Mouse (Mus musculus): ENCODE results near the gene Samd5. TPM values are rescaled to one million over a fixed set of nuclear protein-coding genes. Genes with fewer than 3 reads are reported as not detected.

The Samd5 gene
- polyA plus RNA-seq, 1 experiment from 2014 or later, result 3.1 TPM

DNA sequence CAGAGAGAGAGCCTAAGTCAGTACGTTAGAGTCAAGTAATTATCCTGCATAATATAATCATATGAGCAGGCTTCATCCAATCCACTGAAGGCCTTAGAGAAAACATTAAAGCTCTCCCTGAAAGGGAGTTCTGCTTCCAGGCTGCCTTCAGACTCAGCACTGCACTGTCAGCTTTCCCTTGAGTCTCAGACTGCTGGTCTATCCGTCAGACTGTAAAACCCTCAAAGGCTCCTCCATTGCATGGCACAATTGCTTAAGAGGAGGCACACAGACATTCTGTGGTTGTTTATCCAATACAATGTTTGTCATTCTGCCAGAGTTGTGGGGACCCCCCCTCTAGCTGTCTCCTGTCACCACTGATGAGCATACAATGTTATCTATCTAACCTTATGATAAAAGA is 26.5 kb downstream of the Samd5 start:
- Histone ChIP-seq H3K4me2 (ENCODE audit: low read length) (no peak overlapping the region), H3K9me3 (ENCODE audit: control insufficient read depth, low read length) (no peaks in the 10 kb centered on the region), H3K27me3 (ENCODE audit: control insufficient read depth, insufficient read depth, low read length) (no peaks in the 10 kb centered on the region), H3K4me1 (ENCODE audit: control insufficient read depth in 2 of 2, insufficient read depth in 2 of 2, low read length in 2 of 2) (peaks cover 3 to 12% of the 10 kb centered on the region in 2 experiments), H3K27ac (replicated peaks in 1 of 2; ENCODE audit: control insufficient read depth in 1 of 2, insufficient read depth in 1 of 2, low read depth in 2 of 2, low read length in 2 of 2) (no peak overlapping the region), H3K4me3 (ENCODE audit: control insufficient read depth in 1 of 2, insufficient read depth in 1 of 2, low read depth in 1 of 2, low read length in 2 of 2) (no peak overlapping the region), H3K36me3 (ENCODE audit: control insufficient read depth, insufficient read depth, low read length) (no peaks in the 10 kb centered on the region), H3K9ac (ENCODE audit: low read length) (no peak overlapping the region)
- WGBS, result 42% methylated on average over 2 of the region's 2 CpGs
- ATAC-seq (ENCODE audit: insufficient number of reproducible peaks, insufficient read depth, low FRiP score, low read depth), result no peak

DNA sequence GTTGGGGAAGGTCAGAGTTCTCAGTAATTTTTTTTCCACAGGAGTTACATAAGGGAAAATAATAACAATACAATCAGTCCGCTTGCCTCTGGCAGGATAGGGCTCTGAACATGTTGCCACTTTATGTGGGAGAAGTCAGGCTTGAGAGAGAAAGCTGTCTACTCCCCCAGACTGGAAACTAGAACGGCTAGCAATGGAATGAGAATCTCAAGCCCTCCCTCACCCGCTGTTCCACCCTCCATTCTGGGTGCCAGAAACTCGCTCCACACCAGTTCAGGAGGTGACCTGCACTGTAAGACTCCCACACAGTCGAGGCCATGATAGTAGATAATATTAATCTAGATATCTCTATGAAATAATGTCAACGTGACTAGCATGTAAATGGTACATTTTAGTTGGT is 27.3 kb downstream of the Samd5 start:
- ATAC-seq (ENCODE audit: insufficient number of reproducible peaks, insufficient read depth, low FRiP score, low read depth), result no peak
- Histone ChIP-seq H3K27me3 (ENCODE audit: control insufficient read depth, insufficient read depth, low read length) (no peaks in the 10 kb centered on the region), H3K4me1 (ENCODE audit: control insufficient read depth in 2 of 2, insufficient read depth in 2 of 2, low read length in 2 of 2) (peaks cover 5 to 18% of the 10 kb centered on the region in 2 experiments), H3K4me2 (ENCODE audit: low read length) (no peak overlapping the region), H3K9ac (ENCODE audit: low read length) (no peak overlapping the region), H3K36me3 (ENCODE audit: control insufficient read depth, insufficient read depth, low read length) (no peaks in the 10 kb centered on the region), H3K27ac (replicated peaks in 1 of 2; ENCODE audit: control insufficient read depth in 1 of 2, insufficient read depth in 1 of 2, low read depth in 2 of 2, low read length in 2 of 2) (no peak overlapping the region), H3K9me3 (ENCODE audit: control insufficient read depth, low read length) (no peaks in the 10 kb centered on the region), H3K4me3 (ENCODE audit: control insufficient read depth in 1 of 2, insufficient read depth in 1 of 2, low read depth in 1 of 2, low read length in 2 of 2) (no peak overlapping the region)
- 64% methylated on average over 6 of the region's 6 CpGs for WGBS

GRCm38 (mm10) chr10:9646391-9646790 is 28.6 kb downstream of the Samd5 start:
- 78% methylated on average over 3 of the region's 3 CpGs for WGBS
- no peak for ATAC-seq (ENCODE audit: insufficient number of reproducible peaks, insufficient read depth, low FRiP score, low read depth)

DNA sequence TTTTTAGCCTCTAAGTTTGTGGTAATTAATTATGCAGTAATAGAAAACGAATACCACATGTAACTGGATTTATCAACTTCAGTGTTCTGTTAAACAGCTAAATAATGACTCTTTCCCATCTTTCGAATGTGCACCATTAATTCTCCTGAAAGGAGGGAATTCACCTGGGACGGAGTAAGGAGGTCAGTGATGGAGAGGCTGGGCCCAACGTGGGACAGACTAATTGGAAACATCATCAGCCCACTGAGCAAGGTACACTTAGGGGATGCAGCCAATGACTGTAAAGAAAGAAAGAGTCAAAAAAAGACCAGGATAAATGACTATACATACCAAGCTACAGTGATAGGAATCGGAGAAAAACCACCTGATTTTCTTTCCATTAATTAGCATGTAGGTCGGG is 31.5 kb downstream of the Samd5 start:
- Histone ChIP-seq H3K4me1 (ENCODE audit: control insufficient read depth in 2 of 2, insufficient read depth in 2 of 2, low read length in 2 of 2) (peaks cover 8 to 38% of the 10 kb centered on the region in 2 experiments), H3K9ac (ENCODE audit: low read length) (no peak overlapping the region), H3K27ac (replicated peaks in 1 of 2; ENCODE audit: control insufficient read depth in 1 of 2, insufficient read depth in 1 of 2, low read depth in 2 of 2, low read length in 2 of 2) (no peak overlapping the region), H3K9me3 (ENCODE audit: control insufficient read depth, low read length) (no peaks in the 10 kb centered on the region), H3K4me3 (ENCODE audit: control insufficient read depth in 1 of 2, insufficient read depth in 1 of 2, low read depth in 1 of 2, low read length in 2 of 2) (no peak overlapping the region), H3K4me2 (ENCODE audit: low read length) (no peak overlapping the region), H3K27me3 (ENCODE audit: control insufficient read depth, insufficient read depth, low read length) (no peaks in the 10 kb centered on the region), H3K36me3 (ENCODE audit: control insufficient read depth, insufficient read depth, low read length) (no peaks in the 10 kb centered on the region)
- 78% methylated on average over 6 of the region's 6 CpGs for WGBS
- no peak for ATAC-seq (ENCODE audit: insufficient number of reproducible peaks, insufficient read depth, low FRiP score, low read depth)

More at GRCm38 (mm10) chr10:9646391-9646790, 28.6 kb downstream of the Samd5 start:
- H3K9ac ChIP-seq (ENCODE audit: low read length), result no peak overlapping the region
- H3K9me3 ChIP-seq (ENCODE audit: control insufficient read depth, low read length), result no peaks in the 10 kb centered on the region
- H3K27me3 ChIP-seq (ENCODE audit: control insufficient read depth, insufficient read depth, low read length), result no peaks in the 10 kb centered on the region
- no peak overlapping the region for H3K4me2 ChIP-seq (ENCODE audit: low read length)
- no peak overlapping the region for H3K27ac ChIP-seq (replicated peaks in 1 of 2; ENCODE audit: control insufficient read depth in 1 of 2, insufficient read depth in 1 of 2, low read depth in 2 of 2, low read length in 2 of 2)
- no peak overlapping the region for H3K4me3 ChIP-seq (ENCODE audit: control insufficient read depth in 1 of 2, insufficient read depth in 1 of 2, low read depth in 1 of 2, low read length in 2 of 2)
- peaks cover 6 to 29% of the 10 kb centered on the region in 2 experiments for H3K4me1 ChIP-seq (ENCODE audit: control insufficient read depth in 2 of 2, insufficient read depth in 2 of 2, low read length in 2 of 2)
- no peaks in the 10 kb centered on the region for H3K36me3 ChIP-seq (ENCODE audit: control insufficient read depth, insufficient read depth, low read length)

GRCm38 (mm10) chr10:9642077-9642476 is 32.9 kb downstream of the Samd5 start:
- no peak overlapping the region for H3K4me2 ChIP-seq (ENCODE audit: low read length)
- ATAC-seq (ENCODE audit: insufficient number of reproducible peaks, insufficient read depth, low FRiP score, low read depth), result no peak
- H3K27me3 ChIP-seq (ENCODE audit: control insufficient read depth, insufficient read depth, low read length), result no peaks in the 10 kb centered on the region
- H3K27ac ChIP-seq (replicated peaks in 1 of 2; ENCODE audit: control insufficient read depth in 1 of 2, insufficient read depth in 1 of 2, low read depth in 2 of 2, low read length in 2 of 2), result no peak overlapping the region
- no peaks in the 10 kb centered on the region for H3K36me3 ChIP-seq (ENCODE audit: control insufficient read depth, insufficient read depth, low read length)
- no peak overlapping the region for H3K4me3 ChIP-seq (ENCODE audit: control insufficient read depth in 1 of 2, insufficient read depth in 1 of 2, low read depth in 1 of 2, low read length in 2 of 2)
- 41% methylated on average over 4 of the region's 4 CpGs for WGBS
- no peaks in the 10 kb centered on the region for H3K9me3 ChIP-seq (ENCODE audit: control insufficient read depth, low read length)
- peaks cover 5 to 36% of the 10 kb centered on the region in 2 experiments for H3K4me1 ChIP-seq (ENCODE audit: control insufficient read depth in 2 of 2, insufficient read depth in 2 of 2, low read length in 2 of 2)
- no peak overlapping the region for H3K9ac ChIP-seq (ENCODE audit: low read length)

DNA sequence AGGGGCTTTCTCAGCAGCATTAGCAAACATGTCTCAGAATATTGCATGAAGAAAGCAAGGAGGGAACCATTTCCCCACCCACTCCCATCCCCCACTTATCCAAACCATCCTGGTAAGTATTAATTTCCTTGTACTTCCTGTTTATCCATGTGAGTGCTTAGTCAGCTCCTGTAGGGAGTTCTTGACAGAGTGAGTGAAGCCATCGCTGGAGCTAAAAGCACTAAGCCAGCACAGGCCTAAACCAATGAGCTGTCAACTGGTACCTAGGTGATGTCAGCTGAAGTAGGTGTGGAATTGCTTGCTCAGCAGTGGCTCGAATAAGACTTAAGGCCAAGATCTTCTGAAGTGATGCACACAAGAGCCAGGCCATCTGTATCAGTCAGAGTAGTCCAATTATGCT is 34.3 kb downstream of the Samd5 start:
- H3K36me3 ChIP-seq (ENCODE audit: control insufficient read depth, insufficient read depth, low read length), result no peaks in the 10 kb centered on the region
- H3K27ac ChIP-seq (replicated peaks in 1 of 2; ENCODE audit: control insufficient read depth in 1 of 2, insufficient read depth in 1 of 2, low read depth in 2 of 2, low read length in 2 of 2), result peak overlapping the region in 1 of 2 experiments; percentile 41; a peak in 1 of 4 replicates
- H3K4me1 ChIP-seq (ENCODE audit: control insufficient read depth in 2 of 2, insufficient read depth in 2 of 2, low read length in 2 of 2), result peaks cover 6 to 36% of the 10 kb centered on the region in 2 experiments
- H3K4me3 ChIP-seq (ENCODE audit: control insufficient read depth in 1 of 2, insufficient read depth in 1 of 2, low read depth in 1 of 2, low read length in 2 of 2), result no peak overlapping the region
- 43% methylated on average over 2 of the region's 2 CpGs for WGBS
- no peak overlapping the region for H3K4me2 ChIP-seq (ENCODE audit: low read length)
- H3K9ac ChIP-seq (ENCODE audit: low read length), result no peak overlapping the region
- no peaks in the 10 kb centered on the region for H3K9me3 ChIP-seq (ENCODE audit: control insufficient read depth, low read length)
- no peaks in the 10 kb centered on the region for H3K27me3 ChIP-seq (ENCODE audit: control insufficient read depth, insufficient read depth, low read length)
- ATAC-seq (ENCODE audit: insufficient number of reproducible peaks, insufficient read depth, low FRiP score, low read depth), result no peak

DNA sequence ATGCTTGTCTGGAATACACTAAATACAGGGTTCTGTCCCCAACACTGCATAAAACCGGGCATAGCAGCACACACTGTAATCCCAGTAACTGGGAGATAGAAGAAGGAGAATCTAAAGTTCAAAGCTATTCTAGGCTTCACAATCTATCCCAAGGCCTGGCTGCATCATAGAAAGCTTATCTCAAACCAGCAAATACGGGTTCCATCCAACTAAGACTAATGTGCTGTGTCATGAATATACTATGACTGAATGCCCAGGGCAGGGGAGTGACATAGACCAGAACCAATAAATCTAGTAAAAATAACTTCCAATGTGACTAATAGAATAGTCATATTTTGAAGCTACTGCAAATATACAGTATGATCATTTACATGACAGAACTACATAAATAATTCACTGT is 35.0 kb downstream of the Samd5 start:
- H3K36me3 ChIP-seq (ENCODE audit: control insufficient read depth, insufficient read depth, low read length), result no peaks in the 10 kb centered on the region
- no peaks in the 10 kb centered on the region for H3K27me3 ChIP-seq (ENCODE audit: control insufficient read depth, insufficient read depth, low read length)
- no peaks in the 10 kb centered on the region for H3K9me3 ChIP-seq (ENCODE audit: control insufficient read depth, low read length)
- H3K27ac ChIP-seq (replicated peaks in 1 of 2; ENCODE audit: control insufficient read depth in 1 of 2, insufficient read depth in 1 of 2, low read depth in 2 of 2, low read length in 2 of 2), result peak overlapping the region in 1 of 2 experiments; percentile 41; a peak in 1 of 4 replicates
- no peak overlapping the region for H3K9ac ChIP-seq (ENCODE audit: low read length)
- 31% methylated on average over 2 of the region's 2 CpGs for WGBS
- no peak overlapping the region; the same call in 1 of the 2 replicates for H3K4me2 ChIP-seq (ENCODE audit: low read length)
- H3K4me1 ChIP-seq (ENCODE audit: control insufficient read depth in 2 of 2, insufficient read depth in 2 of 2, low read length in 2 of 2), result peaks cover 6 to 36% of the 10 kb centered on the region in 2 experiments
- ATAC-seq (ENCODE audit: insufficient number of reproducible peaks, insufficient read depth, low FRiP score, low read depth), result no peak
- H3K4me3 ChIP-seq (ENCODE audit: control insufficient read depth in 1 of 2, insufficient read depth in 1 of 2, low read depth in 1 of 2, low read length in 2 of 2), result no peak overlapping the region

DNA sequence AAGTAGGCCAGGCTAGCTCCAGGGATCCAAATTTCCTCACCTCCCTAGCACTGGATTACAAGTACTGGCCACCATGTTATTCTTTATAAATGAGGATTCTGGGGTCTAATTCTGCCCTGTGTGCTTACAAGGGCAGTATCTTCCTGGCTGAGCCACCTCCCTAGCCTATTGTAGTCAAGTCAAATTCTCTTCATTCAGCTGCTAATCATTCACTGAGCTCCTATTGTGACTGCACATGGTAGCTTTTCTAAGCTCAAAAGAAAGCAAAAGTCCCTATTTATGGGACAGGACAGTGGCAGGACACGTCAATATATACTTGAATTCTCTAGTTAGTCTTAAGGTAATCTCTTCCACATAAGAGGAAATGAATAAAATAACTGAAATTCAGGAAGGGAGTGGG is 49.7 kb downstream of the Samd5 start:
- H3K9me3 ChIP-seq (ENCODE audit: control insufficient read depth, low read length), result no peaks in the 10 kb centered on the region
- no peak overlapping the region for H3K27ac ChIP-seq (replicated peaks in 1 of 2; ENCODE audit: control insufficient read depth in 1 of 2, insufficient read depth in 1 of 2, low read depth in 2 of 2, low read length in 2 of 2)
- H3K9ac ChIP-seq (ENCODE audit: low read length), result no peak overlapping the region
- 35% methylated on average over 1 of the region's 1 CpGs for WGBS
- no peaks in the 10 kb centered on the region for H3K36me3 ChIP-seq (ENCODE audit: control insufficient read depth, insufficient read depth, low read length)
- no peak overlapping the region for H3K4me2 ChIP-seq (ENCODE audit: low read length)
- no peaks in the 10 kb centered on the region for H3K27me3 ChIP-seq (ENCODE audit: control insufficient read depth, insufficient read depth, low read length)
- H3K4me3 ChIP-seq (ENCODE audit: control insufficient read depth in 1 of 2, insufficient read depth in 1 of 2, low read depth in 1 of 2, low read length in 2 of 2), result no peak overlapping the region
- peaks cover 0 to 2% of the 10 kb centered on the region in 2 experiments; a peak in 1 of 4 replicates for H3K4me1 ChIP-seq (ENCODE audit: control insufficient read depth in 2 of 2, insufficient read depth in 2 of 2, low read length in 2 of 2)
- ATAC-seq (ENCODE audit: insufficient number of reproducible peaks, insufficient read depth, low FRiP score, low read depth), result no peak

Measured in heart, embryonic 14.5 days (tissue).